Mouse (Mus musculus): ENCODE data around the gene Zfp30. TPM values are rescaled to one million over a fixed set of nuclear protein-coding genes. Genes with fewer than 3 reads are reported as not detected.
A peak's percentile ranks its signal among the peaks of the same experiment; 100 is the strongest.

The Zfp30 gene
- polyA plus RNA-seq, 1 experiment from 2014 or later = 10.3 TPM

DNA sequence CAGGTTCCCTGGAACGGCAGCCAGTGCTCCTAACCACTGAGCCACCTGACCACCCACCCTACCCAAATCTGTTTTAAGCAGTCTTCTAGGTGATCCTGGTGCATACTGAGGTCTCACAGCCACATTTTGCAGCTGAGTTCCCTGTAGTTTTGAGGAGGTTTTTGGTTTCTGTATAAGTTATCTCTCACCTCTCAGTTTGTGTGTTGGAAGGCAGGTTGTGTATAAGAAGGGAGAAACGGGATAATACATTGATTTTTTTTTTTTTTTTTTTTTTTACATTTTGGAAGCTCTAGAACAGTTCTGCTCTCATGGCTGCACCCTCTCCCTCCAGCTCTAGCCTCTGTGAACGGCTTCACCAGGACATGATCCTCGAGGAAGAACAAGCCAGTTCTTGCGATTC, 2.1 kb downstream of the Zfp30 start:
- ATAC-seq (ENCODE audit: low FRiP score) = no peak
- no peaks in the 10 kb centered on the region for H3K9me3 ChIP-seq (replicated peaks)
- 85% methylated on average over 5 of the region's 5 CpGs for WGBS
- H3K4me1 ChIP-seq = peaks cover 18% of the 10 kb centered on the region
- peak overlapping the region; percentile 72 for H3K4me2 ChIP-seq (replicated peaks)
- H3K9ac ChIP-seq = peak overlapping the region; percentile 65; the same call in 1 of the 2 replicates
- H3K36me3 ChIP-seq = peaks cover 40% of the 10 kb centered on the region
- no peak overlapping the region for H3K27ac ChIP-seq
- H3K27me3 ChIP-seq = no peaks in the 10 kb centered on the region
- H3K4me3 ChIP-seq = peak overlapping the region; percentile 80

- no peak overlapping the region for H3K4me3 ChIP-seq
- no peak overlapping the region for H3K9ac ChIP-seq
- WGBS = 32% methylated on average over 27 of the region's 27 CpGs
- H3K27me3 ChIP-seq = peaks cover 15% of the 10 kb centered on the region
- no peak overlapping the region for H3K27ac ChIP-seq
- no peaks in the 10 kb centered on the region for H3K4me1 ChIP-seq
- H3K9me3 ChIP-seq (replicated peaks) = 0 out of 2 replicates have a peak, but pooled peaks cover 5% of the 10 kb centered on the region
- H3K4me2 ChIP-seq (replicated peaks) = 0 out of 2 replicates have a peak overlapping the region, but pooled peaks have one; percentile 6
- H3K36me3 ChIP-seq = peaks cover 65% of the 10 kb centered on the region
- no peak for ATAC-seq (ENCODE audit: low FRiP score)
These were observed 9.1 kb downstream of the Zfp30 start for GRCm38 (mm10) chr7:29792906-29793305.

GRCm38 (mm10) chr7:29807046-29807445, 23.2 kb downstream of the Zfp30 start:
- no peak for ATAC-seq (ENCODE audit: low FRiP score)
- Histone ChIP-seq H3K9me3 (replicated peaks) (no peaks in the 10 kb centered on the region; the same call in 1 of the 2 replicates), H3K27me3 (no peaks in the 10 kb centered on the region), H3K4me2 (replicated peaks) (no peak overlapping the region), H3K4me1 (no peaks in the 10 kb centered on the region), H3K27ac (no peak overlapping the region), H3K4me3 (no peak overlapping the region), H3K36me3 (0 out of 2 replicates have a peak, but pooled peaks cover 6% of the 10 kb centered on the region), H3K9ac (no peak overlapping the region)
- 81% methylated on average over 5 of the region's 5 CpGs for WGBS

GRCm38 (mm10) chr7:29812244-29812643, 28.4 kb downstream of the Zfp30 start:
- 0 out of 2 replicates have a peak, but pooled peaks cover 6% of the 10 kb centered on the region for H3K36me3 ChIP-seq
- no peak overlapping the region for H3K27ac ChIP-seq
- no peak overlapping the region for H3K9ac ChIP-seq
- H3K4me2 ChIP-seq (replicated peaks) = no peak overlapping the region
- WGBS = 91% methylated on average over 1 of the region's 1 CpGs
- no peaks in the 10 kb centered on the region for H3K27me3 ChIP-seq
- no peak overlapping the region for H3K4me3 ChIP-seq
- H3K9me3 ChIP-seq (replicated peaks) = no peaks in the 10 kb centered on the region; the same call in 1 of the 2 replicates
- H3K4me1 ChIP-seq = peaks cover 20% of the 10 kb centered on the region
- ATAC-seq (ENCODE audit: low FRiP score) = no peak

DNA sequence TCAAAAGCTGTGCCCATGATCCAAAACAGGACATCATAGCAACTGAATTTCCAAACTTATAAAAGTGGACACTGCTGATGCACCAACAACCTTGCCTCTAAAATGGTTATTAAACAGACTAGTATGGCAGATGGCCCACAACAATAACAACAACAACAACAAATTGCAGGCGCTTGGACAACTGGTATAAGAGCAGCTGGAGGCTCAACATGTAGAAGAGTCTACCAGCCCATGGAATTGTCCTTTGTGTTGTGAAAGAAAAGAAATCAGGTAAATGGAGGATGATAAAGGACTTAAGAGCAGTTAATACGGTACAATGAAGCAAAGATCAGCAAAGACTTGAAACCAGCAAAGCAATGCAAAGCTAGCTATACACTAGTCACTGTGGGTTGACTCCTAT, 30.6 kb downstream of the Zfp30 start:
- Histone ChIP-seq H3K4me1 (peaks cover 35% of the 10 kb centered on the region), H3K9ac (no peak overlapping the region), H3K4me3 (0 out of 2 replicates have a peak overlapping the region, but pooled peaks have one; percentile 66), H3K27me3 (no peaks in the 10 kb centered on the region), H3K4me2 (replicated peaks) (peak overlapping the region; percentile 66), H3K27ac (no peak overlapping the region), H3K36me3 (0 out of 2 replicates have a peak, but pooled peaks cover 6% of the 10 kb centered on the region), H3K9me3 (replicated peaks) (no peaks in the 10 kb centered on the region; the same call in 1 of the 2 replicates)
- 90% methylated on average over 2 of the region's 2 CpGs for WGBS
- no peak for ATAC-seq (ENCODE audit: low FRiP score)

DNA sequence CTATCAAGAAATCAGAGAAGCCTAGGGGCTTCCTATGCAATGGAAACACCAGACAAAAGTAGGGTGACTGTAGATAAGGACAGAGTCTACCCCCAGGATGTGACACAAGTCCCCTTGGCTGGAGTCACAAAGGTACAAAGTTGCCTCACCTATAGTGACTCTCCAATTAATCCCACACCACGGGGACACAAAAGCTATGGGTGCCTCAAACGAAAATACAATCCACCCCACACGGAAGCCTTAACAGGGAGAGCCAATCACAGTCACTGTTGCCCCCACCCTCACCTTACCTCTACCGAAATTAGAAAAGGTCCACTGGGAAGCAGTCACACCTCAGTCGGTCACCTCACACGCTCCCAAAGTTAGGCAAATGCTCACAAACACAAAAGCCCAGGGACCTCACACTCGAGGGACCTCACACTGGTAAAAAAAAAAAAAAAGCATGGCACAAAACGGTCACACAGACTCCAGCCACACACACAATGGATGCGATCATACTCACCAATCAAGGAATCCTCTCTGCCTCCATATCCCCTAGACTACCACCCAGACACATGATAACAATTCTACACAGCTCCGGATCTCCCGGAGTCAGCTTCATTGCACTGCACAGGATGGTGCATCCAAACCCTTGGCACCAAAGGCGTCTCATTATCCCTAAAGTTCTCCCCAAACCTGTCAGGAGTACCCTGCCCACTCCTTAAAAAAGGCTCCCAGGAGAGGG, 31.4 kb downstream of the Zfp30 start:
- peak overlapping the region; percentile 66 for H3K4me2 ChIP-seq (replicated peaks)
- peak overlapping the region; percentile 66 for H3K4me3 ChIP-seq
- H3K27ac ChIP-seq = peak overlapping the region; percentile 83
- peaks cover 38% of the 10 kb centered on the region for H3K4me1 ChIP-seq
- peak; percentile 66 for ATAC-seq (ENCODE audit: low FRiP score)
- H3K9me3 ChIP-seq (replicated peaks) = no peaks in the 10 kb centered on the region; the same call in 1 of the 2 replicates
- H3K36me3 ChIP-seq = 0 out of 2 replicates have a peak, but pooled peaks cover 6% of the 10 kb centered on the region
- 5% methylated on average over 12 of the region's 12 CpGs for WGBS
- H3K9ac ChIP-seq = peak overlapping the region; percentile 81
- H3K27me3 ChIP-seq = no peaks in the 10 kb centered on the region

DNA sequence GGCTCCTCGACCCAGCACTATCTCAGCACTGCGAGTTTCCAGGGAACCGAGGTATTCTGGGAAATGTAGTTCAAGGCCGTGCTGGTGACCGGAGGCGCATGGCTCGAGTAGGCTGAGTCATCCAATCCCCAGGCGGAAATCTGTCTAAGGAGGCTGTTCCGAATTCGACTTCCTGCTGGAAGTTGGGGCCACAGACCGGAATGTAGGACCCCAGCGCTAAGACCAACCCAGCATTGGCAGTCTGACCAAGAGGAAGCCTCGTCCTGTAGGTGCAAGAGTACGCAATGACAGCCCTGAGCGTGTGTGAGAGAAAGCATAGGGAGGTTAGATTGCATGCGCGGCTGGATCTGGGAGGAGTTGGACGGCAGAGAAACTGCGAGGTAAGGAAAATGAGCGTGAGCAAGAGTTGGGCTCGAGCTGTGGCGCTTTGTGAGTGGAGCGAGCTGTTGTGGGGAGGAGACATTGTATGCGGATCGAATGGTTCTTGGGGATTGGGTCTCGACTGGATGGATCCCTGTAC, 32.2 kb downstream of the Zfp30 start, which contains the start of gene Zfp790:
TSS of gene Zfp790 (plus strand) at position 205 of the 520 bp plus-strand sequence.
- Histone ChIP-seq H3K4me1 (peaks cover 38% of the 10 kb centered on the region), H3K27me3 (no peaks in the 10 kb centered on the region), H3K36me3 (0 out of 2 replicates have a peak, but pooled peaks cover 6% of the 10 kb centered on the region), H3K9ac (peak within 1 kb of the TSS; percentile 81), H3K27ac (peak within 1 kb of the TSS; percentile 83), H3K9me3 (replicated peaks) (no peaks in the 10 kb centered on the region; the same call in 1 of the 2 replicates), H3K4me2 (replicated peaks) (peak within 1 kb of the TSS; percentile 66), H3K4me3 (peak within 1 kb of the TSS; percentile 66)
- peak; percentile 94 for ATAC-seq (ENCODE audit: low FRiP score)
- WGBS = under 1% methylated on average over 26 of the region's 26 CpGs

- peak; percentile 82 for ATAC-seq (ENCODE audit: low FRiP score)
These were observed 34.9 kb downstream of the Zfp30 start for GRCm38 (mm10) chr7:29818619-29819254.

GRCm38 (mm10) chr7:29828001-29828400, 44.2 kb downstream of the Zfp30 start:
- peaks cover 76% of the 10 kb centered on the region for H3K36me3 ChIP-seq
- no peaks in the 10 kb centered on the region for H3K4me1 ChIP-seq
- 93% methylated on average over 12 of the region's 12 CpGs for WGBS
- H3K4me3 ChIP-seq = no peak overlapping the region
- no peak overlapping the region for H3K27ac ChIP-seq
- no peak overlapping the region for H3K9ac ChIP-seq
- H3K27me3 ChIP-seq = no peaks in the 10 kb centered on the region
- H3K4me2 ChIP-seq (replicated peaks) = no peak overlapping the region
- H3K9me3 ChIP-seq (replicated peaks) = no peaks in the 10 kb centered on the region
- ATAC-seq (ENCODE audit: low FRiP score) = no peak

More at GRCm38 (mm10) chr7:29818619-29819254, 34.9 kb downstream of the Zfp30 start:
- peak overlapping the region; percentile 56 for H3K4me2 ChIP-seq (replicated peaks)
- H3K27me3 ChIP-seq = no peaks in the 10 kb centered on the region
- H3K27ac ChIP-seq = peak overlapping the region; percentile 71
- H3K36me3 ChIP-seq = peaks cover 25% of the 10 kb centered on the region
- H3K4me1 ChIP-seq = peaks cover 38% of the 10 kb centered on the region
- H3K9me3 ChIP-seq (replicated peaks) = no peaks in the 10 kb centered on the region
- 4% methylated on average over 12 of the region's 12 CpGs for WGBS
- H3K9ac ChIP-seq = peak overlapping the region; percentile 66
- H3K4me3 ChIP-seq = peak overlapping the region; percentile 60

DNA sequence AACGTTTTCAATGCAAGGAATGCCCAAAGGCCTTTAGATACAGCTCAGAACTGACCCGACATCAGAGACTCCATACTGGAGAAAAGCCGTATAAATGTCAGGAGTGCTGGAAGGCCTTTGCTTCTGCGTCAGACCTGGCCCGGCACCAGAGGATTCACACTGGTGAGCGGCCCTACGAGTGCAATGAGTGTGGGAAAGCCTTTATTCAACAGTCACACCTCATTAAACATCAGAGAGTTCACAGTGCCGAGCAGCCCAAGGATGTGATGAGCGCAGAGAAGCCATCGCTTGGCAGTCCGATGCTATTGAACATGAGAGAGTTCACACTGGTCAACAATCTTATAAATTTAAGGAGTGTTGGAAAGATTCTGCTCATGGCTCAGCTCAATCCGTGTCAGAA, 46.0 kb downstream of the Zfp30 start:
- H3K36me3 ChIP-seq = peaks cover 71% of the 10 kb centered on the region
- ATAC-seq (ENCODE audit: low FRiP score) = no peak
- no peaks in the 10 kb centered on the region for H3K4me1 ChIP-seq
- H3K27ac ChIP-seq = no peak overlapping the region
- H3K4me2 ChIP-seq (replicated peaks) = no peak overlapping the region
- H3K9me3 ChIP-seq (replicated peaks) = no peaks in the 10 kb centered on the region
- no peak overlapping the region for H3K4me3 ChIP-seq
- H3K27me3 ChIP-seq = no peaks in the 10 kb centered on the region
- WGBS = 84% methylated on average over 12 of the region's 12 CpGs
- H3K9ac ChIP-seq = no peak overlapping the region

GRCm38 (mm10) chr7:29836816-29837215, 53.0 kb downstream of the Zfp30 start:
- Histone ChIP-seq H3K4me3 (no peak overlapping the region), H3K9me3 (replicated peaks) (no peaks in the 10 kb centered on the region), H3K27ac (no peak overlapping the region), H3K4me1 (no peaks in the 10 kb centered on the region), H3K4me2 (replicated peaks) (no peak overlapping the region), H3K9ac (no peak overlapping the region), H3K36me3 (peaks cover 21% of the 10 kb centered on the region), H3K27me3 (no peaks in the 10 kb centered on the region)
- ATAC-seq (ENCODE audit: low FRiP score) = no peak
- 88% methylated on average over 1 of the region's 1 CpGs for WGBS

DNA sequence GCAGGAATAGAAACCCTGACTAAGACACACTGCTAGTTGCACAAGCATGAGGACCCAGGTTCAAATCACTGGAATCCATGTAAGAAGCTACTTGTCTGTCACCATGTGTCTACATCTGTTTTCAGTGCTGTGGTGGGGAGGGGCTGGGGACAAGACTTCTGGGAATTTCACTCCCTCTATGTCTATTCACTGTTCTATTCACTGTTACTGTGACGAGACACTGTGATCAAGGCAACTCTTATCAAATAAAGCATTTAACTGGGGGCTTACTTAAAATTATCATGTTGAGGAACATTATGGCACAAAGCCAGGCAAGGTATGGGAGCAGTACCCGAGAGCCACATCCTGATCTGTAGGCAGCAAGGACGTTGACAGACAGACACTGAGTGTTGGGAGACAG, 55.5 kb downstream of the Zfp30 start:
- no peaks in the 10 kb centered on the region for H3K9me3 ChIP-seq (replicated peaks)
- WGBS = 88% methylated on average over 3 of the region's 3 CpGs
- no peak for ATAC-seq (ENCODE audit: low FRiP score)
- H3K4me1 ChIP-seq = no peaks in the 10 kb centered on the region
- no peaks in the 10 kb centered on the region for H3K27me3 ChIP-seq
- no peak overlapping the region for H3K4me3 ChIP-seq
- no peak overlapping the region for H3K4me2 ChIP-seq (replicated peaks)
- H3K27ac ChIP-seq = no peak overlapping the region
- no peak overlapping the region for H3K9ac ChIP-seq
- peaks cover 14% of the 10 kb centered on the region for H3K36me3 ChIP-seq
